Mouse (Mus musculus): ENCODE results near the gene Serpine3.
"Not testable (repeated sequence)": the region's sequence is repeated elsewhere in the genome, so short reads cannot be mapped to it uniquely, and the experiment has no call there.

The Serpine3 gene

GRCm38 (mm10) chr14:62663367-62663766 is at the start of gene Serpine3:
Serpine3 (plus strand) TSS chr14:62663667.
- DNase-seq (ENCODE audit: low spot score in 2 of 2) = no peak

- DNase-seq (ENCODE audit: low spot score in 2 of 2) = no peak
Measured at GRCm38 (mm10) chr14:62622393-62622792, 41.1 kb upstream of the Serpine3 start.

GRCm38 (mm10) chr14:62627951-62628350 is 35.5 kb upstream of the Serpine3 start:
- no peak for DNase-seq (ENCODE audit: low spot score in 2 of 2)

- DNase-seq (ENCODE audit: low spot score in 2 of 2) = no peak
Measured at GRCm38 (mm10) chr14:62637436-62638344, 25.8 kb upstream of the Serpine3 start.

GRCm38 (mm10) chr14:62638345-62638702 is 25.1 kb upstream of the Serpine3 start:
- no peak for DNase-seq (ENCODE audit: low spot score in 2 of 2)

GRCm38 (mm10) chr14:62639111-62639510 is 24.4 kb upstream of the Serpine3 start:
- DNase-seq (ENCODE audit: low spot score in 2 of 2) = no peak

- DNase-seq (ENCODE audit: low spot score in 2 of 2) = no peak
Measured at GRCm38 (mm10) chr14:62639551-62639950, 23.9 kb upstream of the Serpine3 start.

- no peak for DNase-seq (ENCODE audit: low spot score in 2 of 2)
Measured at GRCm38 (mm10) chr14:62640396-62640795, 23.1 kb upstream of the Serpine3 start.

- not testable (repeated sequence) for DNase-seq (ENCODE audit: low spot score in 2 of 2)
Measured at GRCm38 (mm10) chr14:62642368-62642767, 21.1 kb upstream of the Serpine3 start.

GRCm38 (mm10) chr14:62648405-62648804 is 15.1 kb upstream of the Serpine3 start:
- no peak for DNase-seq (ENCODE audit: low spot score in 2 of 2)

- no peak for DNase-seq (ENCODE audit: low spot score in 2 of 2)
Measured at GRCm38 (mm10) chr14:62650376-62650775, 13.1 kb upstream of the Serpine3 start.

GRCm38 (mm10) chr14:62651771-62652170 is 11.7 kb upstream of the Serpine3 start:
- no peak for DNase-seq (ENCODE audit: low spot score in 2 of 2)

GRCm38 (mm10) chr14:62655996-62656395 is 7.5 kb upstream of the Serpine3 start:
- no peak for DNase-seq (ENCODE audit: low spot score in 2 of 2)

GRCm38 (mm10) chr14:62657469-62657868 is 6.0 kb upstream of the Serpine3 start:
- DNase-seq (ENCODE audit: low spot score in 2 of 2) = no peak

- DNase-seq (ENCODE audit: low spot score in 2 of 2) = no peak
Measured at GRCm38 (mm10) chr14:62662381-62662780, 1.1 kb upstream of the Serpine3 start.

GRCm38 (mm10) chr14:62664976-62665673 is 1.7 kb downstream of the Serpine3 start:
- no peak for DNase-seq (ENCODE audit: low spot score in 2 of 2)

- no peak for DNase-seq (ENCODE audit: low spot score in 2 of 2)
Measured at GRCm38 (mm10) chr14:62673646-62674045, 10.2 kb downstream of the Serpine3 start.

GRCm38 (mm10) chr14:62718161-62718560 is 54.7 kb downstream of the Serpine3 start:
- no peak for DNase-seq (ENCODE audit: low spot score in 2 of 2)

- DNase-seq (ENCODE audit: low spot score in 2 of 2) = no peak
Measured at GRCm38 (mm10) chr14:62721625-62722024, 58.2 kb downstream of the Serpine3 start.

GRCm38 (mm10) chr14:62724560-62724959 is 61.1 kb downstream of the Serpine3 start:
- DNase-seq (ENCODE audit: low spot score in 2 of 2) = no peak

GRCm38 (mm10) chr14:62731902-62732301 is 68.4 kb downstream of the Serpine3 start:
- DNase-seq (ENCODE audit: low spot score in 2 of 2) = no peak

GRCm38 (mm10) chr14:62733666-62734065 is 70.2 kb downstream of the Serpine3 start:
- DNase-seq (ENCODE audit: low spot score in 2 of 2) = no peak

- no peak for DNase-seq (ENCODE audit: low spot score in 2 of 2)
Measured at GRCm38 (mm10) chr14:62735646-62736045, 72.2 kb downstream of the Serpine3 start.
